Mouse (Mus musculus) hindbrain, embryonic 13.5 days (tissue): ENCODE results near the gene Adam33. TPM values are rescaled to one million over a fixed set of nuclear protein-coding genes. Genes with fewer than 3 reads are reported as not detected.
"Not testable (repeated sequence)": the region's sequence is repeated elsewhere in the genome, so short reads cannot be mapped to it uniquely, and the experiment has no call there.

Experiments used
- ATAC-seq: fragments of 200-750 bp; cut with Nextera tagmentation; 2 replicates; pipeline ENCODE4 v1.8.0; 2017; ENCODE audit warnings: moderate TSS enrichment; ENCODE audit not compliant: low FRiP score
- H3K27ac ChIP-seq: fragments of 300-500 bp; sonication (generic); 2 replicates; pipeline ENCODE4 v1.5.1; 2015; ENCODE audit warnings: inconsistent platforms, mild to moderate bottlenecking, moderate library complexity
- H3K27me3 ChIP-seq: fragments of 300-500 bp; sonication (generic); 2 replicates; pipeline ENCODE4 v1.6.1; 2015; ENCODE audit warnings: mild to moderate bottlenecking, inconsistent platforms
- H3K36me3 ChIP-seq: fragments of 300-500 bp; sonication (generic); 2 replicates; pipeline ENCODE4 v1.6.1; 2015; ENCODE audit warnings: mild to moderate bottlenecking, inconsistent platforms
- H3K4me1 ChIP-seq: fragments of 300-500 bp; sonication (generic); replicated peaks from 2 replicates; pipeline ENCODE4 v1.6.1; 2015; ENCODE audit warnings: inconsistent platforms
- H3K4me2 ChIP-seq: fragments of 300-500 bp; sonication (generic); 2 replicates; pipeline ENCODE4 v1.6.1; 2015; ENCODE audit warnings: inconsistent platforms, mild to moderate bottlenecking, moderate library complexity
- H3K4me3 ChIP-seq: fragments of 300-500 bp; sonication (generic); 2 replicates; pipeline ENCODE4 v1.5.1; 2015; ENCODE audit warnings: mild to moderate bottlenecking, inconsistent platforms
- H3K9ac ChIP-seq: fragments of 300-500 bp; sonication (generic); 2 replicates; pipeline ENCODE4 v1.6.1; 2015; ENCODE audit warnings: mild to moderate bottlenecking, inconsistent platforms
- H3K9me3 ChIP-seq: fragments of 300-500 bp; sonication (generic); 2 replicates; pipeline ENCODE4 v1.6.1; 2016; ENCODE audit warnings: inconsistent platforms
- WGBS: fragments of 180-500 bp; shearing (Covaris S2); methylation state at CpG from one replicate; pipeline ENCODE4 v1.1.7; 2015; 5-methylcytosine and 5-hydroxymethylcytosine counted together
- polyA plus RNA-seq: library from polyadenylated mRNA; unstranded; fragments of >200 nt; fragmentation: Nextera tagmentation; extraction: Ambion mirVana; gene quantifications from 2 replicates; pipeline ENCODE4 v1.2.1, GENCODE M21; 2015

Adam33 gene
- polyA plus RNA-seq: 0.70 and 0.91 TPM in 2 replicates

DNA sequence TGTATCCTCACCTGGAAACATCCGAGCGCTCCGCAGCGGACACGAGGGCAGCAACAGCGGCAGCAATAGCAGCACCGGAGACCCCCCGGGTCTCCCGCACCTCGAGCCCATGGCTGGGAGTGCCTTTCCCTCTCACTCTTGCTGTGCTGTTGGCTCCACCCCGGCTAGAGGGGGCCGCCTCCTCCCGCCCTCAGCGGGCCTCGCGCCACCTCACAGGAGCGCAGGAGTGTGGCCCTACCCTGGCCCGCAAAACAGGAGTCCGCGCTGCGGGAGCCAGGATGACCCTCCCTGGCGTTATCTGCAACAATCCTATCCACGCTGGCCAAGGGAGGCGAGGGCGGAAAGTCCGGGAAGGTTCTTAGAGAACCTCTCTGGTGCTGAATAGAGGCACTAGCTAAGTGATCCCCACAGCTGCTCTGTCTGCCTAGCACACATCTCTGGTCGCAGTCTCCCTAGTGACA lies at the start of gene Adam33:
TSS of gene Adam33 (minus strand) at position 411 of the 461 bp plus-strand sequence.
- ATAC-seq: no peak
- H3K4me2 ChIP-seq: peak within 1 kb of the TSS; percentile 53
- H3K4me3 ChIP-seq: peak within 1 kb of the TSS; percentile 30
- peak within 1 kb of the TSS; percentile 53; the same call in 1 of the 2 replicates for H3K9ac ChIP-seq
- no peaks in the 10 kb centered on the region for H3K9me3 ChIP-seq
- H3K4me1 ChIP-seq: peaks cover 17% of the 10 kb centered on the region
- 3% methylated on average over 23 of the region's 27 CpGs for WGBS
- no peak within 1 kb of the TSS for H3K27ac ChIP-seq
- H3K36me3 ChIP-seq: no peaks in the 10 kb centered on the region
- H3K27me3 ChIP-seq: peaks cover 48% of the 10 kb centered on the region

DNA sequence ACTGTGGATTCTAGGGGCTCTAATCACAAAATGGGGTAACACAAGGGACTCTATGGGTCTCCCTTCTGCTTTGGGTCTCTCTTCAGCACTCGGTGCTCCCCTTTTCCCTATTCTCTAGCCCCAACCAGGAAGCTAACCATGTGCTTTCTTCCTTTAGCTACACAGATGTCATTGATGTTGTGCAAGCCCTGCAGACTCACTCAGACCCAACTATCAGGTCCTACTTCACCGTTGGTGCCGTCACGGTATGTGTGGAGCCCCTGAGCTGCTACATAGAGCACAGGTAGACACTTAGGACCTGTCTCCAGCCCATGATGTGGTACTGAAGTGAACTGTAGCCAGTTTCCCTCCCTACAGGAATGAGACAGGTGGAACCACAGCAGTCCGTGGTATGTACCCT lies 42.4 kb upstream of the Adam33 start:
- no peak overlapping the region for H3K4me2 ChIP-seq
- no peaks in the 10 kb centered on the region for H3K4me1 ChIP-seq
- H3K36me3 ChIP-seq: no peaks in the 10 kb centered on the region
- no peaks in the 10 kb centered on the region for H3K27me3 ChIP-seq
- no peak overlapping the region for H3K4me3 ChIP-seq
- H3K9me3 ChIP-seq: no peaks in the 10 kb centered on the region
- H3K9ac ChIP-seq: no peak overlapping the region
- WGBS: 86% methylated on average over 5 of the region's 5 CpGs
- no peak for ATAC-seq
- no peak overlapping the region for H3K27ac ChIP-seq

DNA sequence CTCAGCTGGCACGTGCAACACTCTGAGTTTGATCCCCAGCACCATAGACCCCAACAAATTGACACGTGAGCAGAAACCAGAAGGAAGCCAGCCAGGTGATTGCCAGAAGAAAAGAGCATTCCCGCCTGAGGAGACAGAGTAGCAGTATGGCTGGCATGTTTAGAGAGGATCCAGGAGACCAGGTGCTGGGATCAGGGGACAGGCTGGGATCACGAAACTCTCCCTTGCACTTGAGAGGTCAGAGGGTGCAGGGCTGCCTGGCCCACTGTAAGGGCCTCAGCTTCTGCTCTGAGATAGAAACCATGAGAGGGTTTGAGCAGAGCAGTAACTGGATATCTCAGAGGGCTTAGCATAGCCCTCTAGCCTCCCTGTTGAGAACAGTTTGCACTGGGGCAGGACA lies 41.4 kb upstream of the Adam33 start:
- not testable (repeated sequence) for H3K9me3 ChIP-seq, H3K27ac ChIP-seq, H3K36me3 ChIP-seq, H3K4me1 ChIP-seq, H3K9ac ChIP-seq, H3K4me2 ChIP-seq, ATAC-seq, H3K4me3 ChIP-seq, H3K27me3 ChIP-seq
- 65% methylated on average over 4 of the region's 4 CpGs for WGBS

DNA sequence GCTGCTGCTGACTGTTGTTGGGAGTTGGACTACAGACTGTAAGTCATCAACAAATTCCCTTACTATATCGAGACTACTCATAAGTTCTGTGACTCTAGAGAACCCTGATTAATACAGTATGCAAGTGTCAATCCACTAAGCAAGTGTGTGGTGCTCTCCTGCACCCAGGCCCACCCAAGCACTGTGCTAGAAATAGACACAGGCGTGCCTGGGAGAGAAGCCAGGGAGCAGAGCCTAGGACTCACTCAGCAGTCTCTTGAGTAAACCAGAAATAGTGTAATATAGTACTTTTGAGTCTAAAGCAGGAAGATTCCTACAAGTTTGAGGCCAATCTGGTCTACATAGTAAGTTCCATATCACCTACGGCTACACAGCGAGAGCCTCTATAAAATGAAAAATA lies 40.4 kb upstream of the Adam33 start:
- 87% methylated on average over 4 of the region's 4 CpGs for WGBS
- Histone ChIP-seq H3K4me1 (no peaks in the 10 kb centered on the region), H3K36me3 (no peaks in the 10 kb centered on the region), H3K27ac (no peak overlapping the region), H3K9me3 (no peaks in the 10 kb centered on the region), H3K27me3 (no peaks in the 10 kb centered on the region), H3K4me3 (no peak overlapping the region), H3K4me2 (no peak overlapping the region), H3K9ac (no peak overlapping the region)
- ATAC-seq: no peak

DNA sequence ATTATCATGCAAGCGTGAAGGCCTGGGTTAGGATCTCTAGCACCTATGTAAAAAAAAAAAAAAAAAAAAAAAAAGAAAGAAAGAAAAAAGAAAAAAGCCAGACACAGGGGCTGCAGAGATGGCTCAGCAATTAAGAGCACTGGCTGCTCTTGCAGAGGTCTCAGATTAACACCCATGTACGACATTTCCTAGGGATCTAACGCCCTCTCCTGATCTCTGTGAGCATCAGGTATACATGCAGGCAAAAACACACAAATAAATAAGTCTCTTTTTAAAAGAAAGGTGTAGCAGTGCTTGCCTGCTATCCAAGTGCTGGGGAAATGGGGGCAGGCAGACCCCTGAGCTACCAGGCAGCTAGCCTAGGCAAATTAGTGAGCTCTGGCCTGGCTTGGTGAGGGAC lies 37.9 kb upstream of the Adam33 start:
- 59% methylated on average over 3 of the region's 3 CpGs for WGBS
- Histone ChIP-seq H3K27me3 (no peaks in the 10 kb centered on the region), H3K4me3 (no peak overlapping the region), H3K9me3 (no peaks in the 10 kb centered on the region), H3K9ac (no peak overlapping the region), H3K27ac (no peak overlapping the region), H3K4me2 (no peak overlapping the region), H3K36me3 (no peaks in the 10 kb centered on the region), H3K4me1 (no peaks in the 10 kb centered on the region)
- no peak for ATAC-seq

DNA sequence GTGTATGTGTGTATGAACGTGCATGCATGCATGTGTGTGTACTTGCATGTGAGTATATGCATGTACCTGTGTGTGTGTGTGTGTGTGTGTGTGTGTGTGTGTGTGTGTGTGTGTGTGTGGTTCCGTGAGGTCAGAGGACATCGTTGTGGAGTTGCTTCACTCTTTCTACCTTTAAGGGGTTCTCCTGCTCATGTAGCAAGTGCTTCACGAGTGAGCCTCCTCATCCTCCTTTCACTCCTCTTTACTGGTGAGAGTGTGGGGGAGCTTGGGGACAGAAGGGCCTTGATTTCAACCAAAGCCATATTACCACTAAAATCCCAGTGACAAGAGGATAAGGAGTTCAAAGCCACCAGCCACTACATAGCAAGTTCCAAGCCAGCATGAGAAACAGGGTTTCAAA lies 33.5 kb upstream of the Adam33 start:
- H3K36me3 ChIP-seq: no peaks in the 10 kb centered on the region
- whole genome bisulfite sequencing: 88% methylated on average over 4 of the region's 4 CpGs
- no peaks in the 10 kb centered on the region for H3K9me3 ChIP-seq
- no peak overlapping the region for H3K4me3 ChIP-seq
- H3K27ac ChIP-seq: no peak overlapping the region
- no peak overlapping the region for H3K9ac ChIP-seq
- no peaks in the 10 kb centered on the region for H3K27me3 ChIP-seq
- ATAC-seq: no peak
- H3K4me2 ChIP-seq: no peak overlapping the region
- no peaks in the 10 kb centered on the region; the same call in 1 of the 2 replicates for H3K4me1 ChIP-seq

DNA sequence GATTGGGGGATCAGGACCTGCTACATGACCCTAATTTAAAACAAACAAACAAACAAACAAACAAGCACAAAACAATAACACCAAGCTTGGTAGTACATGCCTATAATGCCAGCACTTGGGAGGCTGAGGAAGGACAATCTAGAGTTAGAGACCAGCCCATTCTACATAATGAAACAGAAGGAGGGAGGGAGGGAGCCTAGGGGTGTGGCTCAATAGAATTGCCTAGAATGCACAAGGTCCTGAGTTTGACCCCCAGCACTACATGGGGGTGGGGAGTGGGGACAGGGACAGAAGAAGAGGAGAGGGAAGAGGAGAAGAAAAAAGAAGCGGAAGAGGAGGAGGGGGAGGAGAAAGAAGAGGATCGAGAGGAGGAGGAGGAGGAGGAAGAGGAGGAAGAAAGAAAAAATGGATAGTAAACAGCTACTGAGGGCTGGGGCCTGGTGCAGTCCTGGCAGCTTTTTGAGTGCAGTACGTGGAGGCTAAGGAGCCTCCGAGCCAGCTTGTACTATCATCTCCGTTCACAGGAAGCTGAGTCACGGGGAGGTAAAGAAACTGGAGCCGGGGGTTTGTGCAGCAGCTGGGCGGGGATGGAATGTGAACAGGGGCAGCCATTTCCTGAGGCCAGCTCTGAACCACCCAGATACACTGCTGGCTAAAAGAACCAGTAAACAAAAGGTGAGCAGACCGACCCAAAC lies 32.6 kb upstream of the Adam33 start:
- Histone ChIP-seq H3K9ac (0 out of 2 replicates have a peak overlapping the region, but pooled peaks have one; percentile 15), H3K27ac (peak overlapping the region; percentile 2; the same call in 1 of the 2 replicates), H3K9me3 (no peaks in the 10 kb centered on the region), H3K27me3 (no peaks in the 10 kb centered on the region), H3K36me3 (no peaks in the 10 kb centered on the region), H3K4me1 (no peaks in the 10 kb centered on the region; the same call in 1 of the 2 replicates), H3K4me3 (no peak overlapping the region), H3K4me2 (no peak overlapping the region)
- WGBS: 17% methylated on average over 9 of the region's 9 CpGs
- ATAC-seq: no peak

DNA sequence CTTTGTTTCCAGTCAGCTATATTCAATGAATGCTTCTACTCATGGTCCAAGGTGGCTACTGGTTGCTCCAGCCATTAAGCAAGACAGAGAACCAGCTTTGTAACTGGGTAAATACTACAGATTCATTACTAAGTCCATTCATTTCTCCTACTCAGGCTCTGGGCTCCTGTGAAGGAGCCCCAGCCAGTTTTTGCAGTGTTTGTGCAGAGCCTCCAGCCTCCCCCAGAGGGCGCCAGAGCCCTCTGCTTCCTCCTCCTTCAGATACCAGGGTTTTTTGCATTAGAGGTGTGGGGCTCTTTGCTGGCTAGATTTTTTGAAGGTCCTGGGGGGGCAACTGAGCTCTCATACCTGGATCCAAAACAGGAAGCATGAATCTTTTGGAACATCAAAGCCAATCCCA lies 31.2 kb upstream of the Adam33 start:
- no peak overlapping the region for H3K27ac ChIP-seq
- peak; percentile 43; the same call in 1 of the 2 replicates for ATAC-seq
- H3K36me3 ChIP-seq: no peaks in the 10 kb centered on the region
- no peaks in the 10 kb centered on the region for H3K27me3 ChIP-seq
- H3K4me2 ChIP-seq: no peak overlapping the region
- no peaks in the 10 kb centered on the region for H3K9me3 ChIP-seq
- H3K4me3 ChIP-seq: no peak overlapping the region
- 0% methylated on average over 1 of the region's 1 CpGs for WGBS
- H3K4me1 ChIP-seq: no peaks in the 10 kb centered on the region; the same call in 1 of the 2 replicates
- no peak overlapping the region for H3K9ac ChIP-seq

DNA sequence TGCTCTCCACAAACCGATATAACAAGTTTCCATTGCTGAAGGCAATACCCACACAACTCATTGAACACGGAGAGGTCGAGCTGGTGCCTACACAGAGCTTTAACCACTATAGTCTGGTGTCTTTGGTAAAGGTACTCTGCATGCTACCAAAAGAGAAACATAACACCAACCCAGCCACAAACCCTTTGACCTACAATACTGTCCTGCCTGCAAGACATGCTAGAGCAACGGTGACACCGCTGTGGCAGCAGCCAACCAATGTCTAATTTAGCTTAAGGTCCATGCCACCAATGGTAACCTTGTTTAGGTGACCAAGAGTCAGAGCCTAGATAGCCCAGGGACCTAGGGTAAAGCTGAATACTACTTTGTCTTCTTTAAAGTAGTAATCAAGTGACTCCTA lies 30.0 kb upstream of the Adam33 start:
- no peak overlapping the region for H3K4me2 ChIP-seq
- WGBS: 84% methylated on average over 5 of the region's 5 CpGs
- H3K27me3 ChIP-seq: no peaks in the 10 kb centered on the region
- no peaks in the 10 kb centered on the region for H3K36me3 ChIP-seq
- no peak overlapping the region for H3K4me3 ChIP-seq
- no peaks in the 10 kb centered on the region for H3K9me3 ChIP-seq
- H3K27ac ChIP-seq: no peak overlapping the region
- H3K9ac ChIP-seq: no peak overlapping the region
- ATAC-seq: no peak
- H3K4me1 ChIP-seq: no peaks in the 10 kb centered on the region; the same call in 1 of the 2 replicates

DNA sequence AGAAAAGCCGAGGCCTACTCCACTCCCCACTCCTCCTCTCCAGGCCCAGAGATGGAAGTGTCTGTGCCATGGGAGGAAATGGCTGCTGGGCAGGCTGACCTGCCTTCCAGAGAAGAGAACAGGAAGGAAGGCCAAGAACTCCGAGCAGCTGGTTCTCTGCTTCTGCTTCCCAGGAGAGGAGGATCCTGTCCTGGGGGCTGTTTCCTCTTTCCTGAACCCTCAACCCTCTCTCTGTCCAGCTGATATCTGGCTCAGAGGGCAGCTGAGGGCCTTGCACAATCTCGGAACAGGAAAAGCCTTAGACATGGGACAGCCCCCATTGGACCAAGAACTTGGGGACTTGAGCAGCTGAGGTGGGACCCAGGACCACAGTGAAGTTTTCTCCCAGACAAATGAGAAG lies 27.2 kb upstream of the Adam33 start:
- no peaks in the 10 kb centered on the region for H3K27me3 ChIP-seq
- H3K4me3 ChIP-seq: no peak overlapping the region
- no peak overlapping the region for H3K27ac ChIP-seq
- no peaks in the 10 kb centered on the region for H3K4me1 ChIP-seq
- WGBS: 73% methylated on average over 3 of the region's 3 CpGs
- no peaks in the 10 kb centered on the region for H3K36me3 ChIP-seq
- no peak for ATAC-seq
- H3K4me2 ChIP-seq: no peak overlapping the region
- H3K9me3 ChIP-seq: no peaks in the 10 kb centered on the region
- H3K9ac ChIP-seq: no peak overlapping the region

DNA sequence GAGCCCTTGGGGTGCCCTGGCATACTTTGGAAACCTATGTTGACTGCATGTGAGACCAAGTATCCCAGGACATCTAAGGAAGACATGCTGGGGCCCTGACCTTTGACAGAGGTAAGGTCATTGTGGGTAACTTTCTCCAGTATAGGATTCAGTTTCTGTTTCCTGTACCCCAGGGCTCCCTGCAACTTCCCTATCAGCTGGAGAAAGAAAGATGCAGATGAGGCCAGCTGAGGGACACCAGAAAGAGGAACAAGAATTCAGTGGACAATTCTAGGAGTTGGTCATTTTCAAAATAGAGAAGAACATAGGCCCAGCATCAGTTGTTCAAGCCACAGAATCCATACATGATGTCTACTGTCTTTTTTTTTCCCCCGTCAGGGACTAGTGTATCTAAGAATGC lies 26.0 kb upstream of the Adam33 start:
- Histone ChIP-seq H3K9me3 (no peaks in the 10 kb centered on the region), H3K27ac (no peak overlapping the region), H3K27me3 (no peaks in the 10 kb centered on the region), H3K36me3 (no peaks in the 10 kb centered on the region), H3K4me3 (no peak overlapping the region), H3K4me2 (no peak overlapping the region), H3K9ac (no peak overlapping the region), H3K4me1 (no peaks in the 10 kb centered on the region)
- no peak for ATAC-seq
- WGBS: 93% methylated on average over 1 of the region's 1 CpGs

DNA sequence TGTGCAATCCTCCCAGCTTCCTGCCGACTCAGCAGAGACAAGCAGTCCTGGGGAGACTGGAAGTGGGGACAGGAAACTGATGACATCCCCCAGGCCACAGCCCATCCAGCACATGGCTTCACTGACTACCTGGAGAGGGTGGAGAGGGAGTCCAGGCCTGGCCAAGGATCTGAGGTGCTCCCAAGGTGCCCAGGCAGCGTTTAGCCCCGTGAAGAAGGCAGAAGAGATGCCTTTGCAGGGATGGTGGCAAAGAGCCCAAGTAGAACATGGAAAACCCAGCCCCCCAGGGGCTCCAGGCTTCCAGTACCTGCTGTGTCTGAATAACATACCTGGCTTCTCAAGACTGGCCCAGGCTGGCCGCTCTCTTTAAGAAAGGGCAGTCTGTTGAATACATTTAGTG lies 25.0 kb upstream of the Adam33 start:
- H3K4me1 ChIP-seq: no peaks in the 10 kb centered on the region
- no peak for ATAC-seq
- 76% methylated on average over 4 of the region's 4 CpGs for WGBS

More for the DNA sequence above, 25.0 kb upstream of the Adam33 start:
- H3K27ac ChIP-seq: no peak overlapping the region
- no peaks in the 10 kb centered on the region for H3K36me3 ChIP-seq
- no peaks in the 10 kb centered on the region for H3K9me3 ChIP-seq
- no peaks in the 10 kb centered on the region for H3K27me3 ChIP-seq
- no peak overlapping the region for H3K4me3 ChIP-seq
- H3K9ac ChIP-seq: 0 out of 2 replicates have a peak overlapping the region, but pooled peaks have one; percentile 0
- H3K4me2 ChIP-seq: no peak overlapping the region
